Mouse (Mus musculus) embryonic facial prominence, embryonic 12.5 days (tissue): Measurements from ENCODE around the gene Tesk1. TPM values are rescaled to one million over a fixed set of nuclear protein-coding genes. Genes with fewer than 3 reads are reported as not detected.

Experiments
- polyA plus RNA-seq: library from polyadenylated mRNA; unstranded; fragments of >200 nt; fragmentation: Nextera tagmentation; extraction: Ambion mirVana; gene quantifications from 2 replicates; pipeline ENCODE4 v1.2.1, GENCODE M21; 2016

The Tesk1 gene
- polyA plus RNA-seq, 1 experiment from 2014 or later = 15.4 TPM

Other genes with a start within 250 kb of the Tesk1 start
- gene Atp8b5, start 174.8 kb upstream of the Tesk1 start, polyA plus RNA-seq = 0.32 and 0.56 TPM in 2 replicates
- 15.7 and 18.1 TPM in 2 replicates for gene Rusc2, start 60.0 kb upstream of the Tesk1 start, polyA plus RNA-seq
- gene Fam166b, start 12.8 kb upstream of the Tesk1 start, polyA plus RNA-seq = 0.27 TPM in 1 of 2 replicates, not detected in the other
- gene Cd72, start 12.7 kb downstream of the Tesk1 start, polyA plus RNA-seq = 3.5 and 3.7 TPM in 2 replicates
- not detected in 2 replicates for gene Sit1, start 41.8 kb downstream of the Tesk1 start, polyA plus RNA-seq
- gene Ccdc107, start 51.0 kb downstream of the Tesk1 start, polyA plus RNA-seq = 57.4 and 62.3 TPM in 2 replicates
- gene Arhgef39, start 57.8 kb downstream of the Tesk1 start, polyA plus RNA-seq = 43.6 and 44.1 TPM in 2 replicates
- 1.3 and 1.6 TPM in 2 replicates for gene Car9, start 65.0 kb downstream of the Tesk1 start, polyA plus RNA-seq
- 151 and 177 TPM in 2 replicates for gene Tpm2, start 81.8 kb downstream of the Tesk1 start, polyA plus RNA-seq
- gene Creb3, start 120.4 kb downstream of the Tesk1 start, polyA plus RNA-seq = 43.5 and 49.9 TPM in 2 replicates
- gene Tln1, start 120.8 kb downstream of the Tesk1 start, polyA plus RNA-seq = 71.0 and 73.9 TPM in 2 replicates
- 33.8 and 37.7 TPM in 2 replicates for gene Rgp1, start 136.8 kb downstream of the Tesk1 start, polyA plus RNA-seq
- gene Gba2, start 136.9 kb downstream of the Tesk1 start, polyA plus RNA-seq = 32.0 and 34.0 TPM in 2 replicates
- gene Msmp, start 142.6 kb downstream of the Tesk1 start, polyA plus RNA-seq = 1.5 and 2.1 TPM in 2 replicates
- 25.1 and 29.7 TPM in 2 replicates for gene Npr2, start 190.0 kb downstream of the Tesk1 start, polyA plus RNA-seq
- gene Spag8, start 211.7 kb downstream of the Tesk1 start, polyA plus RNA-seq = 1.8 and 1.9 TPM in 2 replicates
- 79.3 and 85.8 TPM in 2 replicates for gene Hint2, start 214.5 kb downstream of the Tesk1 start, polyA plus RNA-seq
- gene Tmem8b, start 227.0 kb downstream of the Tesk1 start, polyA plus RNA-seq = 7.7 and 8.4 TPM in 2 replicates
- gene Fam221b, start 227.2 kb downstream of the Tesk1 start, polyA plus RNA-seq = 2.4 and 2.6 TPM in 2 replicates